Mouse (Mus musculus) frontal cortex, adult 2 months (tissue): ENCODE measurements around the gene Alppl2. TPM values are rescaled to one million over a fixed set of nuclear protein-coding genes. Genes with fewer than 3 reads are reported as not detected.
A peak's percentile ranks its signal among the peaks of the same experiment; 100 is the strongest.

Experiments
- DNase-seq, 2 experiments: peaks; one replicate each; pipeline ENCODE4 v3.0.0; 2022; ENCODE audit warnings: low spot score in 1 of 2; ENCODE audit errors: extremely low spot score in 1 of 2
- polyA plus RNA-seq: library from polyadenylated mRNA; depleted of rRNA; stranded (reverse); fragments of >200 nt; gene quantifications from 2 replicates; pipeline ENCODE4 v1.2.3, GENCODE M21; 2012; rRNA removed

Alppl2 gene
- polyA plus RNA-seq, 1 experiment, result not detected

- no peak for DNase-seq
Observed at GRCm38 (mm10) chr1:87051369-87051768, 38.4 kb downstream of the Alppl2 start.

- no peak for DNase-seq
Observed at GRCm38 (mm10) chr1:87050700-87051099, 39.0 kb downstream of the Alppl2 start.

GRCm38 (mm10) chr1:87050072-87050471, 39.7 kb downstream of the Alppl2 start:
- no peak for DNase-seq

- peak; percentile 46 to 89 for DNase-seq
Observed at GRCm38 (mm10) chr1:87041814-87042438, 47.8 kb downstream of the Alppl2 start.

- peak; percentile 38 to 83 for DNase-seq
Observed at GRCm38 (mm10) chr1:87041119-87041518, 48.6 kb downstream of the Alppl2 start.

- DNase-seq, result no peak
Observed at GRCm38 (mm10) chr1:87038477-87039070, 51.2 kb downstream of the Alppl2 start.

Other genes starting within 250 kb of the Alppl2 start
- gene Alpi, start 11.7 kb upstream of the Alppl2 start, polyA plus RNA-seq, result 0.04 TPM in 1 of 2 replicates, not detected in the other
- not detected in 2 replicates for gene Akp3, start 35.0 kb upstream of the Alppl2 start, polyA plus RNA-seq
- gene Ecel1, start 66.6 kb upstream of the Alppl2 start, polyA plus RNA-seq, result 3.2 and 3.6 TPM in 2 replicates
- gene Prss56, start 93.4 kb upstream of the Alppl2 start, polyA plus RNA-seq, result 5.0 and 5.2 TPM in 2 replicates
- not detected in 2 replicates for gene Chrnd, start 100.7 kb upstream of the Alppl2 start, polyA plus RNA-seq
- not detected in 2 replicates for gene Chrng, start 114.7 kb upstream of the Alppl2 start, polyA plus RNA-seq
- 56.6 and 59.9 TPM in 2 replicates for gene Eif4e2, start 124.0 kb upstream of the Alppl2 start, polyA plus RNA-seq
- 27.6 and 29.0 TPM in 2 replicates for gene Efhd1, start 174.4 kb upstream of the Alppl2 start, polyA plus RNA-seq
- 64.0 and 74.3 TPM in 2 replicates for gene Gigyf2, start 237.1 kb upstream of the Alppl2 start, polyA plus RNA-seq